Mouse (Mus musculus) heart, adult 9 months (tissue): ENCODE results near the gene Haspin.

Source experiments
- DNase-seq, 2 experiments: peaks; one replicate each; pipeline ENCODE4 v3.0.0; 2022; ENCODE audit warnings: low spot score in 2 of 2

Haspin gene

GRCm38 (mm10) chr11:73087700-73088480 lies 50.2 kb downstream of the Haspin start:
- DNase-seq = no peak
